26 mouse cellular contexts compared by ENCODE assay signal in genomic region chr12:88211458-88211857, GRCm38 (mm10). TPM values are rescaled to one million over a fixed set of nuclear protein-coding genes. Genes with fewer than 3 reads are reported as not detected.
"Had no signal": no experiment of that assay in that cellular context is flagged by ENCODE, and none has a peak within 500 bp of the region (broad histone marks: within the 10 kb centered on the region; RNA-seq: fewer than 3 reads in every experiment).

No protein-coding gene starts in this region.

RNA-seq across cellular contexts. Expression of gene Gm10436, which starts 29.6 kb away (rescaled TPM):
- polyA plus RNA-seq: heart, embryonic 11.5 days; heart, embryonic 12.5 days; heart, embryonic 13.5 days; heart, embryonic 14.5 days; heart, embryonic 15.5 days; heart, embryonic 16.5 days; heart, postnatal 0 days; hindbrain, embryonic 10.5 days; hindbrain, embryonic 11.5 days; hindbrain, embryonic 12.5 days; hindbrain, embryonic 13.5 days; hindbrain, embryonic 14.5 days; hindbrain, embryonic 15.5 days; hindbrain, embryonic 16.5 days; hindbrain, postnatal 0 days; inflammation-experienced regulatory T-cells, adult 6 months; intestine, embryonic 14.5 days; intestine, embryonic 15.5 days; intestine, embryonic 16.5 days; intestine, postnatal 0 days; kidney, adult 2 months; kidney, embryonic 14.5 days; kidney, embryonic 15.5 days; large intestine, adult 2 months had no signal

RNA-seq across cellular contexts. Expression of gene Gm8332, which starts 38.4 kb away (rescaled TPM):
- polyA plus RNA-seq: heart, embryonic 11.5 days; heart, embryonic 12.5 days; heart, embryonic 13.5 days; heart, embryonic 14.5 days; heart, embryonic 15.5 days; heart, embryonic 16.5 days; heart, postnatal 0 days; hindbrain, embryonic 10.5 days; hindbrain, embryonic 11.5 days; hindbrain, embryonic 12.5 days; hindbrain, embryonic 13.5 days; hindbrain, embryonic 14.5 days; hindbrain, embryonic 15.5 days; hindbrain, embryonic 16.5 days; hindbrain, postnatal 0 days; inflammation-experienced regulatory T-cells, adult 6 months; intestine, embryonic 14.5 days; intestine, embryonic 15.5 days; intestine, embryonic 16.5 days; intestine, postnatal 0 days; kidney, adult 2 months; kidney, embryonic 14.5 days; kidney, embryonic 15.5 days; kidney, embryonic 16.5 days; kidney, postnatal 0 days; large intestine, adult 2 months had no signal
